In genomic region chr2:160601805-160602204, GRCm38 (mm10) we compare ENCODE assay signal across 1 mouse cellular context.
TF ChIP-seq lines count a peak whose summit lies in the region.

No protein-coding gene starts in this region.

TF ChIP-seq in CH12.LX, 34 proteins besides CTCF, POLR2A, EP300 and RAD21 (continued from another document):
- no peak for TF ChIP-seq GABPA (IDR thresholded peaks at IDR 0.05; ENCODE audit: insufficient replicate concordance, low read depth, low read length)
- TF ChIP-seq MEF2A (IDR thresholded peaks at IDR 0.05; ENCODE audit: borderline replicate concordance, low read depth, low read length), result 0 out of 2 replicates have a peak, but pooled peaks have one; percentile 29
- 0 out of 2 replicates have a peak, but pooled peaks have one; percentile 22 for TF ChIP-seq NELFE (IDR thresholded peaks at IDR 0.05; ENCODE audit: low read depth, low read length)
- TF ChIP-seq IRF4 (IDR thresholded peaks at IDR 0.05; ENCODE audit: low read depth, low read length), result peak; percentile 46; the same call in 1 of the 2 replicates
- TF ChIP-seq CHD2 (IDR thresholded peaks at IDR 0.05; ENCODE audit: low read length), result peak; percentile 67; the same call in 1 of the 2 replicates
- peak; percentile 90 for TF ChIP-seq SMC3 (IDR thresholded peaks at IDR 0.05; ENCODE audit: low read depth, low read length)
- TF ChIP-seq ZNF384 (IDR thresholded peaks at IDR 0.05; ENCODE audit: low read depth, low read length), result peak; percentile 54; the same call in 1 of the 2 replicates
- no peak for TF ChIP-seq UBTF (IDR thresholded peaks at IDR 0.05; ENCODE audit: low read depth, low read length)
- no peak; the same call in 1 of the 2 replicates for TF ChIP-seq ELF1 (IDR thresholded peaks at IDR 0.05; ENCODE audit: low read depth, low read length)
- no peak for TF ChIP-seq E2F4 (IDR thresholded peaks at IDR 0.05; ENCODE audit: insufficient replicate concordance, low read depth, low read length)
- TF ChIP-seq ZMIZ1 (IDR thresholded peaks at IDR 0.05; ENCODE audit: low read depth, low read length), result no peak
- TF ChIP-seq TCF12 (IDR thresholded peaks at IDR 0.05; ENCODE audit: low read depth, low read length), result 0 out of 2 replicates have a peak, but pooled peaks have one; percentile 36
- no peak for TF ChIP-seq CHD1 (IDR thresholded peaks at IDR 0.05; ENCODE audit: low read depth, low read length)
- TF ChIP-seq POLR2AphosphoS2 (IDR thresholded peaks at IDR 0.05; ENCODE audit: low read depth, low read length), result no peak
- TF ChIP-seq SIN3A (IDR thresholded peaks at IDR 0.05; ENCODE audit: low read length), result no peak
- no peak for TF ChIP-seq ETS1 (conservative IDR thresholded peaks at IDR 0.05; ENCODE audit: low read depth, low read length)
- TF ChIP-seq TBP (conservative IDR thresholded peaks at IDR 0.05; ENCODE audit: low read depth, low read length), result no peak
- no peak for TF ChIP-seq JUN (IDR thresholded peaks at IDR 0.05; ENCODE audit: insufficient read depth, low read depth, low read length)
- no peak for TF ChIP-seq PAX5 (IDR thresholded peaks at IDR 0.05; ENCODE audit: low read length)
- peak; percentile 30; the same call in 1 of the 2 replicates for TF ChIP-seq MYC (IDR thresholded peaks at IDR 0.05; ENCODE audit: low read depth, low read length)
